In genomic region chr15:7061995-7062697, GRCm38 (mm10) we compare ENCODE assay signal across 19 mouse cellular contexts. TPM values are rescaled to one million over a fixed set of nuclear protein-coding genes. Genes with fewer than 3 reads are reported as not detected.
DNase-seq lines count a peak whose midpoint lies in the region; ATAC-seq and TF ChIP-seq lines count a peak whose summit lies in the region.
"Had no signal": no experiment of that assay in that cellular context is flagged by ENCODE, and none has a peak within 500 bp of the region (broad histone marks: within the 10 kb centered on the region; RNA-seq: fewer than 3 reads in every experiment).

No protein-coding gene starts in this region.

- H3K27me3 ChIP-seq in forebrain, embryonic 12.5 days: no peaks in the 10 kb centered on the region
- H3K27me3 ChIP-seq in hindbrain, embryonic 16.5 days (replicated peaks; ENCODE audit: control insufficient read depth, insufficient read depth, low read length): no peaks in the 10 kb centered on the region
- H3K27me3 ChIP-seq in kidney, adult 2 months (replicated peaks; ENCODE audit: control insufficient read depth, insufficient read depth, low read length): no peaks in the 10 kb centered on the region
- H3K27me3 ChIP-seq: intestine, embryonic 15.5 days; Patski had no signal

- H3K4me2 ChIP-seq in forebrain, embryonic 12.5 days: no peak overlapping the region
- H3K4me2 ChIP-seq in hindbrain, embryonic 16.5 days (ENCODE audit: low read length): no peak overlapping the region
- H3K4me2 ChIP-seq: intestine, embryonic 15.5 days; liver, embryonic 12.5 days had no signal

- intact Hi-C loops in heart, postnatal 25 days (cut with DNase I): no loop called here

- H3K27ac ChIP-seq in forebrain, embryonic 12.5 days: 0 out of 2 replicates have a peak overlapping the region, but pooled peaks have one; percentile 51
- peak overlapping the region; percentile 35; the same call in 1 of the 2 replicates for H3K27ac ChIP-seq in hindbrain, embryonic 16.5 days (ENCODE audit: low read depth, low read length)
- H3K27ac ChIP-seq in kidney, adult 2 months (ENCODE audit: insufficient read depth, low read depth, low read length): no peak overlapping the region
- H3K27ac ChIP-seq: heart, adult 2 months; intestine, embryonic 15.5 days; kidney, postnatal 0 days; liver, embryonic 12.5 days had no signal

- no peak overlapping the region for H3K4me3 ChIP-seq in forebrain, embryonic 12.5 days (replicated peaks)
- no peak overlapping the region for H3K4me3 ChIP-seq in hindbrain, embryonic 16.5 days (ENCODE audit: low read length)
- no peak overlapping the region for H3K4me3 ChIP-seq in kidney, adult 2 months (ENCODE audit: insufficient read depth, low read depth, low read length)
- H3K4me3 ChIP-seq: erythroblast, embryonic 14.5 days; heart, adult 2 months; intestine, embryonic 15.5 days; liver, embryonic 12.5 days; megakaryocyte, embryonic 14.5 days; myocyte had no signal

- TF ChIP-seq CTCF in brain, embryonic 14.5 days (IDR thresholded peaks at IDR 0.05; ENCODE audit: borderline replicate concordance, extremely low read depth, insufficient read depth, insufficient read length): no peak
- no peak for TF ChIP-seq CTCF in kidney, adult 2 months (conservative IDR thresholded peaks at IDR 0.05; ENCODE audit: insufficient read depth, insufficient read length, low read depth, low read length)

- DNase-seq in heart, adult 11 months: peak; percentile 82
- DNase-seq in heart, postnatal 25 days (ENCODE audit: low spot score): no peak
- DNase-seq in brain, embryonic 14.5 days (ENCODE audit: low read depth): peak; percentile 38
- no peak for DNase-seq in kidney, adult 2 months
- DNase-seq in c-Kit-positive CD71-positive TER-119-positive erythroid progenitor cells, embryonic 14.5 days (ENCODE audit: low spot score): no peak
- no peak for DNase-seq in retina, postnatal 1 day
- DNase-seq: B cell, adult 2 months; cerebellum, adult 11 months; heart, adult 2 months; right cerebral cortex, postnatal 4 days had no signal

- no peak for TF ChIP-seq POLR2A in brain, embryonic 14.5 days (IDR thresholded peaks at IDR 0.05; ENCODE audit: borderline replicate concordance, extremely low read depth, insufficient read depth, insufficient read length, poor library complexity, severe bottlenecking)
- TF ChIP-seq POLR2A in kidney, adult 2 months (IDR thresholded peaks at IDR 0.05; ENCODE audit: low read depth, low read length): no peak

- H3K4me1 ChIP-seq in forebrain, embryonic 12.5 days: peaks cover 11% of the 10 kb centered on the region
- H3K4me1 ChIP-seq in hindbrain, embryonic 16.5 days (ENCODE audit: control insufficient read depth, insufficient read depth, low read depth, low read length): no peaks in the 10 kb centered on the region; the same call in 1 of the 2 replicates
- peaks cover 17% of the 10 kb centered on the region; the same call in 1 of the 2 replicates for H3K4me1 ChIP-seq in kidney, adult 2 months (ENCODE audit: control insufficient read depth, insufficient read depth, low read length)
- H3K4me1 ChIP-seq: intestine, embryonic 15.5 days; liver, embryonic 12.5 days had no signal

- H3K9ac ChIP-seq in forebrain, embryonic 12.5 days: no peak overlapping the region
- no peak overlapping the region for H3K9ac ChIP-seq in hindbrain, embryonic 16.5 days (ENCODE audit: low read depth, low read length)
- H3K9ac ChIP-seq: intestine, embryonic 15.5 days; liver, embryonic 12.5 days had no signal

- 12% methylated on average over 4 of the region's 4 CpGs for WGBS in forebrain, embryonic 12.5 days
- 43% methylated on average over 4 of the region's 4 CpGs for WGBS in hindbrain, embryonic 16.5 days
- 76% methylated on average over 4 of the region's 4 CpGs for WGBS in kidney, adult 2 months

- no peak for ATAC-seq in forebrain, embryonic 12.5 days (ENCODE audit: low FRiP score)
- ATAC-seq in hindbrain, embryonic 16.5 days: peak; percentile 70
- ATAC-seq: intestine, embryonic 15.5 days; liver, embryonic 12.5 days; Patski had no signal

- no peaks in the 10 kb centered on the region for H3K9me3 ChIP-seq in forebrain, embryonic 12.5 days
- H3K9me3 ChIP-seq in hindbrain, embryonic 16.5 days (ENCODE audit: control insufficient read depth, low read length): no peaks in the 10 kb centered on the region
- H3K9me3 ChIP-seq: intestine, embryonic 15.5 days; liver, embryonic 12.5 days; megakaryocyte, embryonic 14.5 days had no signal

- no peaks in the 10 kb centered on the region for H3K36me3 ChIP-seq in forebrain, embryonic 12.5 days (replicated peaks)
- H3K36me3 ChIP-seq in hindbrain, embryonic 16.5 days (ENCODE audit: control insufficient read depth, insufficient read depth, low read length): no peaks in the 10 kb centered on the region
- no peaks in the 10 kb centered on the region for H3K36me3 ChIP-seq in kidney, adult 2 months (ENCODE audit: control insufficient read depth, insufficient read depth, low read length)
- H3K36me3 ChIP-seq: intestine, embryonic 15.5 days; liver, embryonic 12.5 days had no signal

RNA-seq across cellular contexts. Expression of gene Lifr, which starts 28.3 kb away (rescaled TPM):
- total RNA-seq in heart, postnatal 25 days (2021): 10 to 100 TPM; 53.8 to 63.4 TPM
- 3.1 and 11.8 TPM in 2 replicates for polyA plus RNA-seq in brain, embryonic 14.5 days (2012; rRNA removed)
- 5.9 and 8.0 TPM in 2 replicates for polyA plus RNA-seq in forebrain, embryonic 12.5 days (2016; fragmentation: Nextera tagmentation; extraction: Ambion mirVana)
- 16.8 and 18.2 TPM in 2 replicates for polyA plus RNA-seq in hindbrain, embryonic 16.5 days (2015; fragmentation: Nextera tagmentation; extraction: Ambion mirVana)
- 26.2 and 64.8 TPM in 2 replicates for polyA plus RNA-seq in kidney, adult 2 months (2012; rRNA removed)
- polyA plus RNA-seq: erythroblast, embryonic 14.5 days had no signal

Comparison
In these comparisons a context has a peak if more than half of its experiments do, and no peak if none do; other contexts are left out.
1. DNase-seq: peak in heart, adult 11 months (single experiment) and brain, embryonic 14.5 days (single experiment); none in heart, postnatal 25 days (single experiment), kidney, adult 2 months (single experiment), c-Kit-positive CD71-positive TER-119-positive erythroid progenitor cells, embryonic 14.5 days (single experiment) and retina, postnatal 1 day (single experiment).